In genomic region chr3:143713183-143713582, GRCm38 (mm10) we compare ENCODE assay signal across 21 mouse cellular contexts.
DNase-seq lines count a peak whose midpoint lies in the region; ATAC-seq and TF ChIP-seq lines count a peak whose summit lies in the region.
"Had no signal": no experiment of that assay in that cellular context is flagged by ENCODE, and none has a peak within 500 bp of the region (broad histone marks: within the 10 kb centered on the region; RNA-seq: fewer than 3 reads in every experiment).

No protein-coding gene starts in this region.

- no peaks in the 10 kb centered on the region for H3K36me3 ChIP-seq in embryonic facial prominence, embryonic 14.5 days (ENCODE audit: control insufficient read depth, insufficient read depth, low read length)
- no peaks in the 10 kb centered on the region for H3K36me3 ChIP-seq in embryonic facial prominence, embryonic 10.5 days (replicated peaks)
- no peaks in the 10 kb centered on the region for H3K36me3 ChIP-seq in intestine, embryonic 16.5 days (ENCODE audit: control insufficient read depth, insufficient read depth, low read length)
- no peaks in the 10 kb centered on the region for H3K36me3 ChIP-seq in intestine, postnatal 0 days (ENCODE audit: control insufficient read depth, insufficient read depth)
- H3K36me3 ChIP-seq in lung, embryonic 16.5 days (ENCODE audit: control insufficient read depth, insufficient read depth, low read length): no peaks in the 10 kb centered on the region
- no peaks in the 10 kb centered on the region for H3K36me3 ChIP-seq in myocyte (ENCODE audit: control insufficient read depth, insufficient read depth)
- H3K36me3 ChIP-seq: embryonic facial prominence, embryonic 15.5 days; heart, embryonic 15.5 days; neural tube, embryonic 12.5 days had no signal

- no peaks in the 10 kb centered on the region for H3K27me3 ChIP-seq in embryonic facial prominence, embryonic 14.5 days (replicated peaks; ENCODE audit: control insufficient read depth, insufficient read depth, low read length)
- no peaks in the 10 kb centered on the region; the same call in 1 of the 2 replicates for H3K27me3 ChIP-seq in embryonic facial prominence, embryonic 10.5 days (replicated peaks; ENCODE audit: low read depth, poor library complexity, severe bottlenecking)
- no peaks in the 10 kb centered on the region for H3K27me3 ChIP-seq in intestine, embryonic 16.5 days (replicated peaks; ENCODE audit: control insufficient read depth, insufficient read depth, low read length)
- H3K27me3 ChIP-seq in intestine, postnatal 0 days (replicated peaks; ENCODE audit: control insufficient read depth, insufficient read depth, low read length): no peaks in the 10 kb centered on the region
- no peaks in the 10 kb centered on the region for H3K27me3 ChIP-seq in lung, embryonic 16.5 days (ENCODE audit: control insufficient read depth, insufficient read depth, low read depth, low read length)
- no peaks in the 10 kb centered on the region for H3K27me3 ChIP-seq in myocyte (ENCODE audit: control insufficient read depth, insufficient read depth, insufficient read length)
- H3K27me3 ChIP-seq: embryonic facial prominence, embryonic 15.5 days; heart, embryonic 15.5 days; megakaryocyte, embryonic 14.5 days; neural tube, embryonic 12.5 days had no signal

- no peak overlapping the region for H3K27ac ChIP-seq in embryonic facial prominence, embryonic 14.5 days (replicated peaks; ENCODE audit: low read depth, low read length)
- H3K27ac ChIP-seq in embryonic facial prominence, embryonic 10.5 days (replicated peaks): no peak overlapping the region
- H3K27ac ChIP-seq in intestine, embryonic 16.5 days (ENCODE audit: low read length): no peak overlapping the region
- H3K27ac ChIP-seq in intestine, postnatal 0 days (ENCODE audit: low read depth, low read length): no peak overlapping the region
- H3K27ac ChIP-seq in lung, embryonic 16.5 days (ENCODE audit: low read length): peak overlapping the region; percentile 28
- H3K27ac ChIP-seq: embryonic facial prominence, embryonic 15.5 days; heart, embryonic 15.5 days; hindbrain, embryonic 14.5 days; neural tube, embryonic 12.5 days had no signal

- TF ChIP-seq CTCF in intestine, postnatal 0 days (IDR thresholded peaks at IDR 0.05; ENCODE audit: low read depth): no peak

- H3K4me3 ChIP-seq in embryonic facial prominence, embryonic 14.5 days (ENCODE audit: low read depth, low read length): no peak overlapping the region
- H3K4me3 ChIP-seq in embryonic facial prominence, embryonic 10.5 days: no peak overlapping the region
- H3K4me3 ChIP-seq in intestine, embryonic 16.5 days (ENCODE audit: low read length): no peak overlapping the region
- H3K4me3 ChIP-seq in intestine, postnatal 0 days (ENCODE audit: low read depth, low read length): no peak overlapping the region
- no peak overlapping the region for H3K4me3 ChIP-seq in lung, embryonic 16.5 days (ENCODE audit: low read length)
- no peak overlapping the region for H3K4me3 ChIP-seq in myocyte
- H3K4me3 ChIP-seq: embryonic facial prominence, embryonic 15.5 days; heart, embryonic 15.5 days; megakaryocyte, embryonic 14.5 days; neural tube, embryonic 12.5 days had no signal

- H3K79me2 ChIP-seq in myocyte (ENCODE audit: control insufficient read depth, insufficient read depth): no peaks in the 10 kb centered on the region

- no peak overlapping the region for H3K4me2 ChIP-seq in embryonic facial prominence, embryonic 14.5 days (ENCODE audit: low read depth, low read length)
- no peak overlapping the region for H3K4me2 ChIP-seq in intestine, embryonic 16.5 days (ENCODE audit: low read depth, low read length)
- H3K4me2 ChIP-seq in intestine, postnatal 0 days (replicated peaks; ENCODE audit: low read depth): no peak overlapping the region
- no peak overlapping the region for H3K4me2 ChIP-seq in lung, embryonic 16.5 days (ENCODE audit: low read depth, low read length)
- H3K4me2 ChIP-seq in myocyte (ENCODE audit: low read depth): no peak overlapping the region
- H3K4me2 ChIP-seq: embryonic facial prominence, embryonic 15.5 days; heart, embryonic 15.5 days; hindbrain, embryonic 14.5 days; neural tube, embryonic 12.5 days had no signal

- no peak overlapping the region for H3K9ac ChIP-seq in embryonic facial prominence, embryonic 14.5 days (ENCODE audit: low read depth, low read length)
- no peak overlapping the region for H3K9ac ChIP-seq in intestine, embryonic 16.5 days (ENCODE audit: low read depth, low read length)
- no peak overlapping the region for H3K9ac ChIP-seq in intestine, postnatal 0 days (ENCODE audit: low read depth, low read length)
- no peak overlapping the region for H3K9ac ChIP-seq in lung, embryonic 16.5 days (ENCODE audit: low read length)
- H3K9ac ChIP-seq: embryonic facial prominence, embryonic 15.5 days; heart, embryonic 15.5 days; hindbrain, embryonic 14.5 days; liver, postnatal 0 days; neural tube, embryonic 12.5 days had no signal

- no peak overlapping the region for H3ac ChIP-seq in myocyte (ENCODE audit: control insufficient read depth, insufficient read length)

- WGBS in embryonic facial prominence, embryonic 14.5 days: 63% methylated on average over 2 of the region's 2 CpGs
- WGBS in embryonic facial prominence, embryonic 10.5 days: 91% methylated on average over 2 of the region's 2 CpGs
- 78% methylated on average over 2 of the region's 2 CpGs for WGBS in intestine, embryonic 16.5 days
- WGBS in intestine, postnatal 0 days: 64% methylated on average over 2 of the region's 2 CpGs
- WGBS in lung, embryonic 16.5 days: 32% methylated on average over 2 of the region's 2 CpGs

- TF ChIP-seq POLR2A in myocyte (IDR thresholded peaks at IDR 0.05; ENCODE audit: insufficient read length, low read depth): no peak

- peaks cover 8% of the 10 kb centered on the region for H3K4me1 ChIP-seq in embryonic facial prominence, embryonic 14.5 days (ENCODE audit: control insufficient read depth, insufficient read depth, low read length)
- peaks cover 3% of the 10 kb centered on the region; the same call in 1 of the 2 replicates for H3K4me1 ChIP-seq in embryonic facial prominence, embryonic 10.5 days
- no peaks in the 10 kb centered on the region for H3K4me1 ChIP-seq in intestine, embryonic 16.5 days (ENCODE audit: control insufficient read depth, insufficient read depth, low read length)
- no peaks in the 10 kb centered on the region for H3K4me1 ChIP-seq in intestine, postnatal 0 days (replicated peaks; ENCODE audit: control insufficient read depth, insufficient read depth, low read length)
- no peaks in the 10 kb centered on the region; the same call in 1 of the 2 replicates for H3K4me1 ChIP-seq in lung, embryonic 16.5 days (replicated peaks; ENCODE audit: control insufficient read depth, insufficient read depth, low read length)
- H3K4me1 ChIP-seq: embryonic facial prominence, embryonic 15.5 days; heart, embryonic 15.5 days; megakaryocyte, embryonic 14.5 days; neural tube, embryonic 12.5 days had no signal

- peak; percentile 75; the same call in 1 of the 2 replicates for ATAC-seq in embryonic facial prominence, embryonic 14.5 days (ENCODE audit: low read depth)
- ATAC-seq in intestine, embryonic 16.5 days: peak; percentile 50; the same call in 1 of the 2 replicates
- no peak for ATAC-seq in intestine, postnatal 0 days
- ATAC-seq in lung, embryonic 16.5 days (ENCODE audit: low read depth): peak; percentile 95
- no peak for ATAC-seq in megakaryocyte-erythroid progenitor cell, adult 5-6 weeks (replicated peaks; ENCODE audit: low FRiP score, low TSS enrichment, poor library complexity, severe bottlenecking)
- ATAC-seq: liver, postnatal 0 days had no signal

- DNase-seq in embryonic facial prominence, embryonic 14.5 days (ENCODE audit: low spot score): peak; percentile 65
- no peak for DNase-seq in embryonic facial prominence, embryonic 10.5 days (ENCODE audit: low spot score)
- no peak for DNase-seq in lung, postnatal 10 days
- DNase-seq: cerebellum, adult 9-11 months; gastrocnemius, postnatal 14 days; kidney, adult 2 months; kidney, postnatal 36 days; liver; liver, postnatal 0 days; right cerebral cortex, postnatal 14 days; thymus, postnatal 25 days had no signal

- peaks cover 10% of the 10 kb centered on the region for H3K9me3 ChIP-seq in embryonic facial prominence, embryonic 14.5 days (ENCODE audit: control insufficient read depth, low read length)
- no peaks in the 10 kb centered on the region for H3K9me3 ChIP-seq in embryonic facial prominence, embryonic 10.5 days
- no peaks in the 10 kb centered on the region for H3K9me3 ChIP-seq in intestine, embryonic 16.5 days (ENCODE audit: control insufficient read depth, low read length)
- H3K9me3 ChIP-seq in intestine, postnatal 0 days (ENCODE audit: control insufficient read depth): no peaks in the 10 kb centered on the region
- peaks cover 5% of the 10 kb centered on the region for H3K9me3 ChIP-seq in lung, embryonic 16.5 days (ENCODE audit: control insufficient read depth, low read length)
- H3K9me3 ChIP-seq: embryonic facial prominence, embryonic 15.5 days; heart, embryonic 15.5 days; neural tube, embryonic 12.5 days had no signal

TF ChIP-seq in myocyte, 11 proteins besides CTCF, POLR2A, EP300 and RAD21:
- TF ChIP-seq POLR2AphosphoS2 (IDR thresholded peaks at IDR 0.05; ENCODE audit: insufficient read length, low read depth): no peak
- TF ChIP-seq E2F4 (IDR thresholded peaks at IDR 0.05; ENCODE audit: insufficient read depth): no peak
- no peak for TF ChIP-seq MAX (IDR thresholded peaks at IDR 0.05; ENCODE audit: low read depth)
- no peak for TF ChIP-seq USF1 (IDR thresholded peaks at IDR 0.05; ENCODE audit: low read depth)
- TF ChIP-seq MYOG (IDR thresholded peaks at IDR 0.05; ENCODE audit: control insufficient read depth in 1 of 3, insufficient read depth in 1 of 3, insufficient read length in 2 of 3, low read depth in 2 of 3): no peak
- peak in 2 of 3 experiments; percentile 47 to 77 for TF ChIP-seq MYOD1 (IDR thresholded peaks at IDR 0.05; ENCODE audit: control insufficient read depth in 1 of 3, insufficient read length in 2 of 3, low read depth in 2 of 3)
- no peak for TF ChIP-seq TCF3 (IDR thresholded peaks at IDR 0.05; ENCODE audit: insufficient read length, low read depth)
- no peak for TF ChIP-seq SRF (IDR thresholded peaks at IDR 0.05; ENCODE audit: control insufficient read depth, insufficient read length, low read depth)

Comparison
In these comparisons a context has a peak if more than half of its experiments do, and no peak if none do; other contexts are left out.
1. ATAC-seq: peak in embryonic facial prominence, embryonic 14.5 days (single experiment), intestine, embryonic 16.5 days (single experiment) and lung, embryonic 16.5 days (single experiment); none in intestine, postnatal 0 days (single experiment) and megakaryocyte-erythroid progenitor cell, adult 5-6 weeks (single experiment).